Mouse (Mus musculus) layer of hippocampus, adult 18-20 months (tissue): ENCODE data around the gene Vmn1r117. TPM values are rescaled to one million over a fixed set of nuclear protein-coding genes. Genes with fewer than 3 reads are reported as not detected.
"Not testable (repeated sequence)": the region's sequence is repeated elsewhere in the genome, so short reads cannot be mapped to it uniquely, and the experiment has no call there.

Source experiments
- DNase-seq, 2 experiments: peaks; one replicate each; pipeline ENCODE4 v3.0.0; 2022; ENCODE audit warnings: low spot score in 2 of 2
- long read RNA-seq: library from polyadenylated mRNA; stranded (forward); transcript quantifications from one replicate; pipeline ENCODE4 v2.0.0, GENCODE M21; 2021
- total RNA-seq, 2 experiments: library from RNA; stranded (reverse); gene quantifications; 2 replicates each; pipeline ENCODE4 v1.2.3; 2021

Gene Vmn1r117
- total RNA-seq: not detected
- long read RNA-seq: 0 reads

DNA sequence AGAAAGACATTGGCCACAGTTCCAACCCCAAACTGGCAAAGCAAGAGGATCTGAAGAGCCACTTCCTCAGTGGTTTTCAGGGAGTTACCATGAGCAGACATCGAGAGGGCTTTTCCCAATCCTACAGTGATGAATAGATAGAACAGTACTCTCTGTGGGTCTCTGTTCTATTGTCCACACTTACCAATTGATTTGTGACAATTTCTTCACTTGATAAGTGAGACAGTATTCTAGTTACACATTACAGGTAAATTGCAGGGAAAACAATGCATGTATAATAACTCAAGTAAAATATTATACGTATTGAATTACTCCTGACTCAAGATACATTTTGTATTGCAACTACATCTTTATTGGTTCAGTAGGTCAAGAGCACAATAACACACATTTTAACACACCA is at the start of gene Vmn1r117:
Gene Vmn1r117 (minus strand): TSS at position 101 of the 400 bp plus-strand sequence.
- not testable (repeated sequence) for DNase-seq

- DNase-seq: not testable (repeated sequence)
Measured at GRCm38 (mm10) chr7:20912247-20912646, 28.3 kb upstream of the Vmn1r117 start, which contains the start of gene Vmn1r118. TSS of gene Vmn1r118 (minus strand) at chr7:20912347.

GRCm38 (mm10) chr7:20871956-20872355 is 12.0 kb downstream of the Vmn1r117 start, which contains the start of gene Vmn1r116:
TSS of gene Vmn1r116 (plus strand) at chr7:20872256.
- DNase-seq: not testable (repeated sequence)

DNA sequence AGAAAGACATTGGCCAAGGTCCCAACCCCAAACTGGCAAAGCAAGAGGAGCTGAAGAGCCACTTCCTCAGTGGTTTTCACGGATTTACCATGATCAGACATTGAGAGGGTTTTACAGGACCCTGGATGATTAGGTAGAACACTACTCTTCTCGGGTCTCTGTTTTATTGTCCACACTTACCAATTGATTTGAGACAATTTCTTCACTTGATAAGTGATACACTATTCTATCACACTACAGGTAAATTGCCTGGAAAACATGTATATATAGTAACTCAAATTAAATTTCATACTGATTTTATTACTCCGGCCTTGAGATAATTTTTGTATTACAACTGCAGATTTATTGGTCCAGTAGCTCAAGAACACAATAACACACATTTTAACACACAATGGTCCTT is 39.0 kb downstream of the Vmn1r117 start, which contains the start of gene Vmn1r115:
Gene Vmn1r115 (minus strand): TSS at position 101 of the 400 bp plus-strand sequence.
- not testable (repeated sequence) for DNase-seq

Other genes starting within 250 kb of the Vmn1r117 start
- gene Vmn1r107, start 215.2 kb downstream of the Vmn1r117 start, total RNA-seq: not detected
- gene Vmn1r111, start 180.9 kb downstream of the Vmn1r117 start, total RNA-seq: not detected
- gene Gm10668, start 153.5 kb downstream of the Vmn1r117 start, total RNA-seq: not detected
- gene Vmn1r112, start 112.9 kb downstream of the Vmn1r117 start, total RNA-seq: not detected
- not detected for gene Vmn1r113, start 96.8 kb downstream of the Vmn1r117 start, total RNA-seq
- not detected for gene Vmn1r114, start 71.9 kb downstream of the Vmn1r117 start, total RNA-seq
- not detected for gene Vmn1r115, start 39.1 kb downstream of the Vmn1r117 start, total RNA-seq
- gene Vmn1r116, start 11.9 kb downstream of the Vmn1r117 start, total RNA-seq: not detected
- gene Vmn1r118, start 28.2 kb upstream of the Vmn1r117 start, total RNA-seq: not detected
- gene Vmn1r119, start 128.3 kb upstream of the Vmn1r117 start, total RNA-seq: not detected
- not detected for gene Vmn1r120, start 169.7 kb upstream of the Vmn1r117 start, total RNA-seq
- not detected for gene Vmn1r121, start 214.4 kb upstream of the Vmn1r117 start, total RNA-seq